Mouse (Mus musculus) spleen, adult 2 months (tissue): Measurements from ENCODE around the gene Ccdc152. TPM values are rescaled to one million over a fixed set of nuclear protein-coding genes. Genes with fewer than 3 reads are reported as not detected.

Experiments used
- DNase-seq, 2 experiments: peaks; one replicate each; pipeline versions ENCODE4 v3.0.0 to v3.0.0-alpha.2; 2012 to 2021; ENCODE audit warnings: low spot score in 2 of 2, low read depth in 1 of 2
- H3K27ac ChIP-seq: fragments of 200-500 bp; 2 replicates; pipeline ENCODE4 v1.5.1; 2012; ENCODE audit warnings: low read length, inconsistent platforms; ENCODE audit not compliant: insufficient read depth
- H3K27me3 ChIP-seq: fragments of 200-500 bp; 2 replicates; pipeline ENCODE4 v1.6.1; 2012; ENCODE audit warnings: mild to moderate bottlenecking, moderate library complexity, low read length, inconsistent platforms; ENCODE audit not compliant: control insufficient read depth, insufficient read depth
- H3K36me3 ChIP-seq: fragments of 200-500 bp; 2 replicates; pipeline ENCODE4 v1.6.1; 2012; ENCODE audit warnings: mild to moderate bottlenecking, low read length, inconsistent platforms; ENCODE audit not compliant: control insufficient read depth, insufficient read depth
- H3K4me1 ChIP-seq: fragments of 200-500 bp; 2 replicates; pipeline ENCODE4 v1.6.1; 2011; ENCODE audit warnings: inconsistent platforms; ENCODE audit not compliant: control insufficient read depth, insufficient read depth, insufficient read length
- H3K4me3 ChIP-seq: fragments of 200-500 bp; 2 replicates; pipeline ENCODE4 v1.5.1; 2011; ENCODE audit warnings: mild to moderate bottlenecking, inconsistent platforms; ENCODE audit not compliant: insufficient read depth, insufficient read length; ENCODE audit errors: extremely low read depth
- CTCF ChIP-seq: fragments of 200-500 bp; IDR thresholded peaks from 2 replicates; pipeline ENCODE4 v1.5.1; 2011; ENCODE audit warnings: mild to moderate bottlenecking, inconsistent platforms; ENCODE audit not compliant: insufficient read depth, insufficient read length, insufficient replicate concordance; ENCODE audit errors: extremely low read depth
- POLR2A ChIP-seq: fragments of 200-500 bp; IDR thresholded peaks from 2 replicates; pipeline ENCODE4 v1.6.1; 2011; ENCODE audit warnings: low read depth, low read length, inconsistent platforms
- WGBS: fragments of 180-500 bp; shearing (Covaris S2); methylation state at CpG from one replicate; pipeline ENCODE4 v1.1.7; 2018; 5-methylcytosine and 5-hydroxymethylcytosine counted together
- polyA plus RNA-seq: library from polyadenylated mRNA; depleted of rRNA; stranded (reverse); fragments of >200 nt; gene quantifications from 2 replicates; pipeline ENCODE4 v1.2.3, GENCODE M21; 2012

Ccdc152 gene
- polyA plus RNA-seq, 1 experiment = 0.30 TPM

- DNase-seq = no peak
- Histone ChIP-seq H3K27ac (no peak overlapping the region), H3K36me3 (peaks cover 15% of the 10 kb centered on the region), H3K4me1 (no peaks in the 10 kb centered on the region), H3K4me3 (no peak overlapping the region), H3K27me3 (no peaks in the 10 kb centered on the region)
- TF ChIP-seq CTCF (no peak), POLR2A (no peak)
Observed at GRCm38 (mm10) chr15:3281216-3281615, 22.1 kb downstream of the Ccdc152 start.

DNA sequence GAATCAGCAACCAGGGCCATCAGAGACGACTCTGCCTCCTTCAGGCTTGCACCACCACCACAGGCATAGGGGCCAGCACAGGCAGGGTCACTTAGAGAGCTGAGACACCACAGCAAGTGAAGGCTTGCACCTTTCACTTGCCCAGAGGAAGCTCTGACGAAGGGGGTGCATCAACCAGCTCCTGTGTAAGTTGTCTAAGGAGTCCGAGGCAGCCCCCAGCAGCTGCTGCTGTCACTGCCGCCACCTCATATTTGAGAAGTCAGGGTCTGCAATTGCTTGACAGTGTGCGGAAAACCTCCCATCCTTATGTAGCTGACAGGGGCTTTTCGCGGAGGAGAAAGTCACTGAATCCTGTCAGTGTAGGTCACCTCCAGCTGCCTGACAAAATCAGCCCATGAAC is 24.1 kb downstream of the Ccdc152 start:
- no peak for TF ChIP-seq CTCF
- no peak for TF ChIP-seq POLR2A
- no peaks in the 10 kb centered on the region for H3K4me1 ChIP-seq
- DNase-seq = no peak
- H3K27ac ChIP-seq = no peak overlapping the region
- peaks cover 20% of the 10 kb centered on the region for H3K36me3 ChIP-seq
- WGBS = 90% methylated on average over 7 of the region's 7 CpGs
- no peak overlapping the region for H3K4me3 ChIP-seq
- no peaks in the 10 kb centered on the region for H3K27me3 ChIP-seq

GRCm38 (mm10) chr15:3277391-3277790 is 25.9 kb downstream of the Ccdc152 start:
- no peak overlapping the region for H3K4me3 ChIP-seq
- 90% methylated on average over 2 of the region's 2 CpGs for WGBS
- H3K27me3 ChIP-seq = no peaks in the 10 kb centered on the region
- H3K4me1 ChIP-seq = peaks cover 3% of the 10 kb centered on the region
- TF ChIP-seq POLR2A = no peak
- no peak for TF ChIP-seq CTCF
- H3K36me3 ChIP-seq = peaks cover 19% of the 10 kb centered on the region
- no peak overlapping the region for H3K27ac ChIP-seq
- DNase-seq = no peak

DNA sequence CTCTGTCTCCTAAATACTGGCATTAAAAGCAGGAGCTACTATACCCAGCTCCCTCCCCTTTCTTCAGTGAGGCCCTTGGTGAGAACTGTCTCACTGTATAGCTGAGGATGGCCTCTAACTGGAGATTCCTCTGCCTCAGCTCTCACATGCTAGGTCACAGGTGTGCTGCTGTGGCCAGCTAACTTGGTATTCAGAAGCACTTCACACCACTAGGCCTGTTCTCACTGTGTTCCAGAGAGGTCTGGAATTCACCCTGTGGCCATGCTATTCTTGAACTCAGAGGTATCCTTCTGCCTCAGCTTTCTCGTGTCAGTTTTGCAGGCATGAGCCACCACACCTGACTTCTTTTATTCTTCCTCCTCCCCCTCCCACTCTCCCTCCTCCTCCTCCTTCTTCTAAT is 30.1 kb downstream of the Ccdc152 start:
- TF ChIP-seq POLR2A (no peak), CTCF (no peak)
- DNase-seq = no peak
- H3K27me3 ChIP-seq = no peaks in the 10 kb centered on the region
- H3K4me1 ChIP-seq = peaks cover 10% of the 10 kb centered on the region
- H3K27ac ChIP-seq = no peak overlapping the region
- H3K4me3 ChIP-seq = peak overlapping the region; percentile 3; the same call in 1 of the 2 replicates
- H3K36me3 ChIP-seq = peaks cover 6% of the 10 kb centered on the region
- WGBS = 53% methylated on average over 1 of the region's 1 CpGs

GRCm38 (mm10) chr15:3271216-3271615 is 32.1 kb downstream of the Ccdc152 start:
- Histone ChIP-seq H3K4me3 (peak overlapping the region; percentile 64), H3K27ac (peak overlapping the region; percentile 46), H3K36me3 (peaks cover 5% of the 10 kb centered on the region), H3K4me1 (peaks cover 10% of the 10 kb centered on the region), H3K27me3 (no peaks in the 10 kb centered on the region)
- DNase-seq = no peak
- no peak for TF ChIP-seq CTCF
- TF ChIP-seq POLR2A = no peak
- WGBS = 3% methylated on average over 6 of the region's 6 CpGs

- DNase-seq = peak; percentile 56 to 65
- H3K36me3 ChIP-seq = peaks cover 2% of the 10 kb centered on the region
- peak overlapping the region; percentile 62 for H3K4me3 ChIP-seq
- WGBS = under 1% methylated on average over 12 of the region's 12 CpGs
- peaks cover 10% of the 10 kb centered on the region for H3K4me1 ChIP-seq
- H3K27me3 ChIP-seq = no peaks in the 10 kb centered on the region
- peak; percentile 91 for TF ChIP-seq POLR2A
- no peak for TF ChIP-seq CTCF
- H3K27ac ChIP-seq = peak overlapping the region; percentile 97
Observed at GRCm38 (mm10) chr15:3270646-3271077, 32.7 kb downstream of the Ccdc152 start.

GRCm38 (mm10) chr15:3269996-3270645 is 33.2 kb downstream of the Ccdc152 start:
- peak overlapping the region; percentile 25; the same call in 1 of the 2 replicates for H3K4me3 ChIP-seq
- peaks cover 10% of the 10 kb centered on the region for H3K4me1 ChIP-seq
- DNase-seq = no peak
- peak overlapping the region; percentile 97 for H3K27ac ChIP-seq
- no peaks in the 10 kb centered on the region for H3K27me3 ChIP-seq
- 17% methylated on average over 6 of the region's 6 CpGs for WGBS
- H3K36me3 ChIP-seq = no peaks in the 10 kb centered on the region
- TF ChIP-seq CTCF (no peak), POLR2A (no peak)
